Mouse (Mus musculus) spleen, adult 2 months (tissue): Measurements from ENCODE around the gene Mapk6. TPM values are rescaled to one million over a fixed set of nuclear protein-coding genes. Genes with fewer than 3 reads are reported as not detected.

Experiments
- DNase-seq, 2 experiments: peaks; one replicate each; pipeline versions ENCODE4 v3.0.0 to v3.0.0-alpha.2; 2012 to 2021; ENCODE audit warnings: low spot score in 2 of 2, low read depth in 1 of 2
- H3K27ac ChIP-seq: fragments of 200-500 bp; 2 replicates; pipeline ENCODE4 v1.5.1; 2012; ENCODE audit warnings: low read length, inconsistent platforms; ENCODE audit not compliant: insufficient read depth
- H3K27me3 ChIP-seq: fragments of 200-500 bp; 2 replicates; pipeline ENCODE4 v1.6.1; 2012; ENCODE audit warnings: mild to moderate bottlenecking, moderate library complexity, low read length, inconsistent platforms; ENCODE audit not compliant: control insufficient read depth, insufficient read depth
- H3K36me3 ChIP-seq: fragments of 200-500 bp; 2 replicates; pipeline ENCODE4 v1.6.1; 2012; ENCODE audit warnings: mild to moderate bottlenecking, low read length, inconsistent platforms; ENCODE audit not compliant: control insufficient read depth, insufficient read depth
- H3K4me1 ChIP-seq: fragments of 200-500 bp; 2 replicates; pipeline ENCODE4 v1.6.1; 2011; ENCODE audit warnings: inconsistent platforms; ENCODE audit not compliant: control insufficient read depth, insufficient read depth, insufficient read length
- H3K4me3 ChIP-seq: fragments of 200-500 bp; 2 replicates; pipeline ENCODE4 v1.5.1; 2011; ENCODE audit warnings: mild to moderate bottlenecking, inconsistent platforms; ENCODE audit not compliant: insufficient read depth, insufficient read length; ENCODE audit errors: extremely low read depth
- CTCF ChIP-seq: fragments of 200-500 bp; IDR thresholded peaks from 2 replicates; pipeline ENCODE4 v1.5.1; 2011; ENCODE audit warnings: mild to moderate bottlenecking, inconsistent platforms; ENCODE audit not compliant: insufficient read depth, insufficient read length, insufficient replicate concordance; ENCODE audit errors: extremely low read depth
- POLR2A ChIP-seq: fragments of 200-500 bp; IDR thresholded peaks from 2 replicates; pipeline ENCODE4 v1.6.1; 2011; ENCODE audit warnings: low read depth, low read length, inconsistent platforms
- WGBS: fragments of 180-500 bp; shearing (Covaris S2); methylation state at CpG from one replicate; pipeline ENCODE4 v1.1.7; 2018; 5-methylcytosine and 5-hydroxymethylcytosine counted together
- polyA plus RNA-seq: library from polyadenylated mRNA; depleted of rRNA; stranded (reverse); fragments of >200 nt; gene quantifications from 2 replicates; pipeline ENCODE4 v1.2.3, GENCODE M21; 2012

Mapk6 gene
- polyA plus RNA-seq, 1 experiment = 11.4 TPM

DNA sequence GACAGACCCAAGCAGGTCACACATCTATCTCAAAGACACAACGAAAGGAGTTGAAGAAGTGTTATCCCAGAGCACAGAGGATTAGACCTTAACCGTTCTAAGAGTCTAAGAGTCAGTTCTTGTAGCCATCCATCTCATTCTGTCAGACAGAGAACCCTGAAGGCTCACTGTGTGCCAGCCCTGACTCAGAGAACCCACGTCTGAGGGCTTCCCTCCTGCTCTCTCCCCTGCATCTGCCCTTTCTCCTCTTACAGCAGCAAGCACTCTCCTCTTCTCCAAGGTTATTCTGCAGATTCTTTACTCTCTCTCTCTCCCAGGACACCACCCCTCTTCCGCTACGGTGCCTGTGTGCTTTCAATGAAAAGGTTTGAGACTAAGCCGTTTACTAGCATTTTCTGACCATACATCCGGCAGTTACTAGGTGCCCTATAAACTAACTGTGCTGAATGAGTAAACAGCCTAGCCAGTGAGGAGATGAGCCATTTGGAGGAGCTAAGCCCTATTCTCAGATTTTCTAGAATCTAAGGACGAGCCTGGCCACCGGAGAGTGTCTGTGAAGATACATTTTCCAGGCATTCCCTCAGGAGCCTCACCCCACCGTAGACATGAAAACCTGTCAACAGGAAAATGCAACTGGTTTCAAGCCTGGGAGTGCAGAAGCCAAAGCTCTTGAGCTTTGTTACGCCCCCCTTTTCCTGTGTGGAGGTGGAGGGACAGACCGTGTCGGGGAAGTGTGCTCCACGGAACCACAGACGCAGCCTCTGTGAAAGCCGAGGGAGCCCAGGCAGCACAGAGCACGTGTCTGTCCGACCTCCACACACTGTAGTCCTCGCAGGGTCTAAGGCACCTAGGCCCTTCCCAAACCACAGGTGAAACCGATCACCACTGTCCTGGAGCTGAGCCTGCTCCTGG is 8.0 kb downstream of the Mapk6 start:
- Histone ChIP-seq H3K36me3 (peaks cover 5% of the 10 kb centered on the region), H3K4me3 (no peak overlapping the region), H3K4me1 (peaks cover 15% of the 10 kb centered on the region; the same call in 1 of the 2 replicates), H3K27ac (peak overlapping the region; percentile 61), H3K27me3 (no peaks in the 10 kb centered on the region)
- 18% methylated on average over 20 of the region's 20 CpGs for WGBS
- TF ChIP-seq CTCF (no peak), POLR2A (no peak)
- DNase-seq = peak in 1 of 2 experiments; percentile 46

- 70% methylated on average over 5 of the region's 5 CpGs for WGBS
- Histone ChIP-seq H3K27ac (no peak overlapping the region), H3K36me3 (peaks cover 9% of the 10 kb centered on the region), H3K4me1 (peaks cover 15% of the 10 kb centered on the region; the same call in 1 of the 2 replicates), H3K4me3 (no peak overlapping the region), H3K27me3 (no peaks in the 10 kb centered on the region)
- DNase-seq = no peak
- TF ChIP-seq POLR2A (no peak), CTCF (no peak)
These were observed 9.2 kb downstream of the Mapk6 start for GRCm38 (mm10) chr9:75400639-75401038.

DNA sequence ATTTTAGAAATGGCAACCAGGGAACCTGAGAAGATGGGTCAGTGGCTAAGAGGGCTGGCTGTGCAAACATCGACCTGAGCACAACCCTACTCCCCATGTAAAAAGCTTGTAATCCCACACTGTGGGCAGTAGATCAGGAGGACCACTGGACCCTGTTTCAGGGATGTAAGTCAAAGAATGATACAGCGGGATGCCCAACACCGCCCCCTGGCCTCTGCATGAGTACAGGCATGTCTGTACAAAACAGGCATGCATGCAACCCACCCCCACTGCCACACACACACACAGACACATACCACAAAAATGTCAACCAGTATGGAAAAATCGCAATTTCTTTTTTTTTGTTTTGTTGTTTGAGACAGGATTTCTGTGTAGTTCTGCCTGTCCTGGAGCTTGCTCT is 10.7 kb downstream of the Mapk6 start:
- Histone ChIP-seq H3K36me3 (peaks cover 12% of the 10 kb centered on the region), H3K4me1 (peaks cover 15% of the 10 kb centered on the region; the same call in 1 of the 2 replicates), H3K27me3 (no peaks in the 10 kb centered on the region), H3K4me3 (no peak overlapping the region), H3K27ac (no peak overlapping the region)
- DNase-seq = no peak
- 91% methylated on average over 4 of the region's 4 CpGs for WGBS
- TF ChIP-seq POLR2A = no peak
- no peak for TF ChIP-seq CTCF

GRCm38 (mm10) chr9:75395971-75396370 is 13.8 kb downstream of the Mapk6 start:
- H3K27ac ChIP-seq = no peak overlapping the region
- H3K36me3 ChIP-seq = peaks cover 28% of the 10 kb centered on the region
- H3K4me3 ChIP-seq = no peak overlapping the region
- TF ChIP-seq POLR2A (no peak), CTCF (no peak)
- no peaks in the 10 kb centered on the region for H3K4me1 ChIP-seq
- DNase-seq = no peak
- 88% methylated on average over 6 of the region's 6 CpGs for WGBS
- no peaks in the 10 kb centered on the region for H3K27me3 ChIP-seq

DNA sequence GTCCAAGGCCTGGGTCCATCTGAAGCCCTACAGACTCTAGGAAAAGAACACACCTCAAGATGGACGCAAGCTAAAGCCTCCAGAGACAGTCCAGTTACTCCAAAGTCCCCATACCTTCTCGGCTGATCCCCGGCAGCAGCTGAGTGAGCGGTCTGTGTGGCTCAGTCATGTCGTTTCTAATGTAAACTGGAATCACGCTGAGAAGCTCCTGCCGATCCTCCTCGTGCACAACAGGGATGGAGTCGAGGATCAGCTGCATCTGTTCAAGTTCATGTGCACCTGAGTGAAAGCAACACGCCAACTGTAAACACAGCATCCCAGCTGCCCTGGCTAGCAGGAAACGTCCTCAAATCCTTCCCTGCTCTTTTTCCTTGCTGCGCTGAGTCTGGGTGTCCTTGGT is 16.6 kb downstream of the Mapk6 start:
- Histone ChIP-seq H3K4me3 (no peak overlapping the region), H3K27me3 (no peaks in the 10 kb centered on the region), H3K27ac (no peak overlapping the region), H3K36me3 (peaks cover 45% of the 10 kb centered on the region), H3K4me1 (no peaks in the 10 kb centered on the region)
- WGBS = 94% methylated on average over 12 of the region's 12 CpGs
- no peak for DNase-seq
- TF ChIP-seq CTCF (no peak), POLR2A (no peak)

DNA sequence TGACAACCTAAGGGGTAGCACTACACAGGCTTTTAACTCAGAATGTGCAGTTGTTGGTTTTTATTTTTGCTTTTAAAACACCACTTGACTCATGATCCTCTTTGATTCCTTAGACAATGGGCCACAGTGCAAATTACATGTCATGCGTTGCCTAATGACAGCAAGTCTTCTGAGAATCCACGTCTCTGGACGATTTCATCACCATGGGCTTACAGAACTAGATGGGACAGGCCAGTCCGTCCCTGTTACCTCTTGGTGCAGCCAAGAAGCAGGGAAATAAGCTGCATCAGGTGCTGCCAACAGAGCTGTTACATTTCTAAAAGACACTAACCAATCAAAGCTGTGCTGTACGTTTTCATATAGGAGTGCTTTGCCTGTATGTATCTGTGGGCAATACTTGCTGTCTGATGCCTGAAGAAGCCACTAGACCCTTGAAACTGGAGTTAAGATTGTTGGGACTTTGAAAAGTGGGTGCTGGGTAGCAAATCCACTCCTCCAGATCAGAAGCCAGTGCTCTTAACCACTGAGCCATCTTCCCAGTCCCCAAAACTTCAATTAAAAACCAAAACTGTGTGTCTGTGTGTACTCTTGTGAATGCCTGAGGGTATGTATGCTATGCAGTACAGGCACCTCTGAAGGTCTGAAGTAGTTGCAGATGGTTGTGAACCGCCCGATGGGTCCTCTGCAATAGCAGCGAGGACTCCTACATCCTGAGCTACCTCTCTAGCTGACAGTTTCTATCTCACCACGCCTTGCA is 24.4 kb downstream of the Mapk6 start:
- no peaks in the 10 kb centered on the region for H3K4me1 ChIP-seq
- DNase-seq = no peak
- no peak overlapping the region for H3K27ac ChIP-seq
- WGBS = 89% methylated on average over 9 of the region's 9 CpGs
- no peak for TF ChIP-seq POLR2A
- no peak for TF ChIP-seq CTCF
- no peak overlapping the region for H3K4me3 ChIP-seq
- H3K36me3 ChIP-seq = peaks cover 21% of the 10 kb centered on the region
- H3K27me3 ChIP-seq = no peaks in the 10 kb centered on the region
